ENCODE assay signal across 26 mouse cellular contexts in genomic region chr16:49947049-49947448, GRCm38 (mm10).
DNase-seq lines count a peak whose midpoint lies in the region; ATAC-seq and TF ChIP-seq lines count a peak whose summit lies in the region.
"Had no signal": no experiment of that assay in that cellular context is flagged by ENCODE, and none has a peak within 500 bp of the region (broad histone marks: within the 10 kb centered on the region; RNA-seq: fewer than 3 reads in every experiment).

No protein-coding gene starts in this region.

- no peaks in the 10 kb centered on the region for H3K27me3 ChIP-seq in midbrain, postnatal 0 days (ENCODE audit: insufficient read depth, low read length)
- no peaks in the 10 kb centered on the region for H3K27me3 ChIP-seq in midbrain, embryonic 11.5 days (ENCODE audit: control insufficient read depth, insufficient read depth, low read length)
- H3K27me3 ChIP-seq in E14TG2a.4 (ENCODE audit: insufficient read depth, low read length) (no peaks in the 10 kb centered on the region), Patski (no peaks in the 10 kb centered on the region)
- no peaks in the 10 kb centered on the region for H3K27me3 ChIP-seq in intestine, postnatal 0 days (replicated peaks; ENCODE audit: control insufficient read depth, insufficient read depth, low read length)
- H3K27me3 ChIP-seq: embryonic facial prominence, embryonic 13.5 days; forebrain, embryonic 12.5 days; forebrain, embryonic 15.5 days; hindbrain, embryonic 13.5 days had no signal

- no peaks in the 10 kb centered on the region for H3K36me3 ChIP-seq in midbrain, postnatal 0 days (ENCODE audit: insufficient read depth, low read length)
- H3K36me3 ChIP-seq in midbrain, embryonic 11.5 days (ENCODE audit: control insufficient read depth, insufficient read depth, low read length): no peaks in the 10 kb centered on the region
- H3K36me3 ChIP-seq in E14TG2a.4 (ENCODE audit: insufficient read depth, low read length): no peaks in the 10 kb centered on the region
- H3K36me3 ChIP-seq in intestine, postnatal 0 days (ENCODE audit: control insufficient read depth, insufficient read depth): no peaks in the 10 kb centered on the region
- H3K36me3 ChIP-seq: embryonic facial prominence, embryonic 10.5 days; embryonic facial prominence, embryonic 13.5 days; forebrain, embryonic 12.5 days; forebrain, embryonic 15.5 days; G1E; hindbrain, embryonic 13.5 days had no signal

- no peaks in the 10 kb centered on the region for H3K4me1 ChIP-seq in midbrain, postnatal 0 days (ENCODE audit: insufficient read depth, low read length)
- H3K4me1 ChIP-seq in midbrain, embryonic 11.5 days (ENCODE audit: control insufficient read depth, insufficient read depth, low read length): no peaks in the 10 kb centered on the region
- peaks cover 9% of the 10 kb centered on the region for H3K4me1 ChIP-seq in E14TG2a.4 (replicated peaks; ENCODE audit: low read depth, low read length)
- no peaks in the 10 kb centered on the region for H3K4me1 ChIP-seq in intestine, postnatal 0 days (replicated peaks; ENCODE audit: control insufficient read depth, insufficient read depth, low read length)
- H3K4me1 ChIP-seq: embryonic facial prominence, embryonic 10.5 days; forebrain, embryonic 12.5 days; forebrain, embryonic 15.5 days had no signal

- in situ Hi-C loops in Patski (cut with MboI; ENCODE audit: low pct_unique_long_range_greater_than_20kb): loop anchor here (25.0 kb wide), 1 partner anchor 790 kb away; no protein-coding TSS in a partner anchor

- H3K27ac ChIP-seq in midbrain, postnatal 0 days (ENCODE audit: low read depth, low read length): no peak overlapping the region
- no peak overlapping the region for H3K27ac ChIP-seq in midbrain, embryonic 11.5 days (ENCODE audit: low read depth, low read length)
- H3K27ac ChIP-seq in intestine, postnatal 0 days (ENCODE audit: low read depth, low read length): no peak overlapping the region
- H3K27ac ChIP-seq: embryonic facial prominence, embryonic 10.5 days; embryonic facial prominence, embryonic 13.5 days; forebrain, embryonic 12.5 days; forebrain, embryonic 15.5 days; hindbrain, embryonic 13.5 days had no signal

- CTCF ChIA-PET in Patski (lab: Charles Lee): no interaction called here

- no peak overlapping the region for H3K4me3 ChIP-seq in midbrain, postnatal 0 days (ENCODE audit: low read depth, low read length)
- H3K4me3 ChIP-seq in midbrain, embryonic 11.5 days (ENCODE audit: low read depth, low read length): no peak overlapping the region
- no peak overlapping the region for H3K4me3 ChIP-seq in E14TG2a.4 (replicated peaks; ENCODE audit: low read length)
- H3K4me3 ChIP-seq in intestine, postnatal 0 days (ENCODE audit: low read depth, low read length): no peak overlapping the region
- H3K4me3 ChIP-seq: embryonic facial prominence, embryonic 10.5 days; embryonic facial prominence, embryonic 13.5 days; erythroblast, embryonic 14.5 days; forebrain, embryonic 12.5 days; forebrain, embryonic 15.5 days; hindbrain, embryonic 13.5 days had no signal

- no peak for DNase-seq in midbrain, postnatal 0 days (ENCODE audit: low spot score)
- no peak for DNase-seq in midbrain, embryonic 11.5 days (ENCODE audit: low spot score, missing footprints)
- DNase-seq in Patski (ENCODE audit: low read depth, low spot score): no peak
- no peak for DNase-seq in urinary bladder, postnatal 36 days (ENCODE audit: low spot score in 2 of 2)
- DNase-seq: adrenal gland, adult 8-10 months; adrenal gland, postnatal 25 days; cerebellum, adult 11-12 months; cerebellum, adult 8-10 months; cerebellum, postnatal 10 days; cerebellum, postnatal 36 days; embryo, embryonic 11 days; gastrocnemius, postnatal 25 days had no signal

- POLR2A ChIA-PET in Patski (lab: Charles Lee): no interaction called here

- no peaks in the 10 kb centered on the region for H3K9me3 ChIP-seq in midbrain, postnatal 0 days (ENCODE audit: low read length)
- H3K9me3 ChIP-seq in midbrain, embryonic 11.5 days (ENCODE audit: control insufficient read depth, low read length): no peaks in the 10 kb centered on the region
- H3K9me3 ChIP-seq in E14TG2a.4 (ENCODE audit: low read length): no peaks in the 10 kb centered on the region
- H3K9me3 ChIP-seq in intestine, postnatal 0 days (ENCODE audit: control insufficient read depth): no peaks in the 10 kb centered on the region
- H3K9me3 ChIP-seq: embryonic facial prominence, embryonic 10.5 days; embryonic facial prominence, embryonic 13.5 days; forebrain, embryonic 12.5 days; forebrain, embryonic 15.5 days; G1E; hindbrain, embryonic 13.5 days had no signal

- ATAC-seq in midbrain, postnatal 0 days (ENCODE audit: low FRiP score): no peak
- ATAC-seq in midbrain, embryonic 11.5 days (ENCODE audit: low FRiP score): no peak
- ATAC-seq in Patski: no peak
- no peak for ATAC-seq in intestine, postnatal 0 days
- no peak for ATAC-seq in CD4-positive, CD25-positive, alpha-beta regulatory T cell, adult 4 months
- ATAC-seq in granulocyte monocyte progenitor cell, adult 5-6 weeks (replicated peaks; ENCODE audit: poor library complexity, severe bottlenecking): no peak
- ATAC-seq: activated CD4-positive, CD25-positive, alpha-beta regulatory T cell, adult 4 months; forebrain, embryonic 15.5 days; hindbrain, embryonic 16.5 days had no signal

- WGBS in midbrain, postnatal 0 days: 85% methylated on average over 3 of the region's 3 CpGs
- WGBS in midbrain, embryonic 11.5 days: 83% methylated on average over 3 of the region's 3 CpGs
- 55% methylated on average over 3 of the region's 3 CpGs for WGBS in intestine, postnatal 0 days

- no peak overlapping the region for H3K9ac ChIP-seq in midbrain, postnatal 0 days (replicated peaks; ENCODE audit: low read length, poor library complexity, severe bottlenecking)
- no peak overlapping the region for H3K9ac ChIP-seq in midbrain, embryonic 11.5 days (ENCODE audit: low read length)
- H3K9ac ChIP-seq in intestine, postnatal 0 days (ENCODE audit: low read depth, low read length): no peak overlapping the region
- H3K9ac ChIP-seq: embryonic facial prominence, embryonic 13.5 days; forebrain, embryonic 12.5 days; forebrain, embryonic 15.5 days; hindbrain, embryonic 13.5 days had no signal

- no peak overlapping the region for H3K4me2 ChIP-seq in midbrain, postnatal 0 days (ENCODE audit: low read depth, low read length, poor library complexity, severe bottlenecking)
- no peak overlapping the region for H3K4me2 ChIP-seq in midbrain, embryonic 11.5 days
- no peak overlapping the region for H3K4me2 ChIP-seq in intestine, postnatal 0 days (replicated peaks; ENCODE audit: low read depth)
- H3K4me2 ChIP-seq: embryonic facial prominence, embryonic 13.5 days; forebrain, embryonic 12.5 days; forebrain, embryonic 15.5 days; heart, embryonic 11.5 days; hindbrain, embryonic 13.5 days had no signal

- 0 out of 2 replicates have a peak, but pooled peaks have one; percentile 11 for TF ChIP-seq CTCF in midbrain, postnatal 0 days (IDR thresholded peaks at IDR 0.05)
- 0 out of 2 replicates have a peak, but pooled peaks have one; percentile 12 for TF ChIP-seq CTCF in E14TG2a.4 (conservative IDR thresholded peaks at IDR 0.05; ENCODE audit: low read length)
- peak; percentile 44 for TF ChIP-seq CTCF in Patski (IDR thresholded peaks at IDR 0.05)
- TF ChIP-seq CTCF in intestine, postnatal 0 days (IDR thresholded peaks at IDR 0.05; ENCODE audit: low read depth): peak; percentile 43
